Mouse (Mus musculus) adrenal gland, postnatal 10 days (tissue): ENCODE results near the gene Prl3d2. TPM values are rescaled to one million over a fixed set of nuclear protein-coding genes. Genes with fewer than 3 reads are reported as not detected.
"Not testable (repeated sequence)": the region's sequence is repeated elsewhere in the genome, so short reads cannot be mapped to it uniquely, and the experiment has no call there.

ENCODE experiments used
- DNase-seq: peaks from one replicate; pipeline ENCODE4 v3.0.0; 2021; ENCODE audit warnings: mixed read lengths
- long read RNA-seq, 2 experiments: library from polyadenylated mRNA; stranded (forward); transcript quantifications; one replicate each; pipeline ENCODE4 v2.0.0; 2021
- total RNA-seq, 2 experiments: library from RNA; stranded (reverse); gene quantifications; 2 replicates each; pipeline ENCODE4 v1.2.3; 2021

The Prl3d2 gene
- not detected for total RNA-seq
- long read RNA-seq, experiment 1: 0 reads
- long read RNA-seq, experiment 2: 0 reads

GRCm38 (mm10) chr13:27121398-27121797, at the start of gene Prl3d2:
TSS of gene Prl3d2 (plus strand) at chr13:27121698.
- not testable (repeated sequence) for DNase-seq

GRCm38 (mm10) chr13:27093890-27094289, 27.6 kb upstream of the Prl3d2 start, which contains the start of gene Prl3d1:
TSS of gene Prl3d1 (plus strand) at chr13:27094190.
- DNase-seq: not testable (repeated sequence)

- no peak for DNase-seq
Observed at GRCm38 (mm10) chr13:27148264-27148663, 26.8 kb downstream of the Prl3d2 start.

GRCm38 (mm10) chr13:27156490-27156889, 35.0 kb downstream of the Prl3d2 start, which contains the start of gene Prl3d3:
TSS of gene Prl3d3 (plus strand) at chr13:27156790.
- DNase-seq: not testable (repeated sequence)

Other genes starting within 250 kb of the Prl3d2 start
- gene Prl, start 64.1 kb upstream of the Prl3d2 start, total RNA-seq: not detected
- not detected for gene Prl3d1, start 27.5 kb upstream of the Prl3d2 start, total RNA-seq
- gene Prl3d3, start 35.1 kb downstream of the Prl3d2 start, total RNA-seq: not detected
- not detected for gene Prl3c1, start 75.0 kb downstream of the Prl3d2 start, total RNA-seq
- gene Prl3b1, start 120.1 kb downstream of the Prl3d2 start, total RNA-seq: not detected
- gene Prl3a1, start 137.7 kb downstream of the Prl3d2 start, total RNA-seq: not detected
- not detected for gene Prl6a1, start 190.9 kb downstream of the Prl3d2 start, total RNA-seq
- under 1 TPM; 0.55 to 0.78 TPM for gene Prl8a2, start 224.0 kb downstream of the Prl3d2 start, total RNA-seq